Mouse (Mus musculus) adrenal gland, postnatal 0 days (tissue): ENCODE data around the gene Fam107a. TPM values are rescaled to one million over a fixed set of nuclear protein-coding genes. Genes with fewer than 3 reads are reported as not detected.

Experiments
- polyA plus RNA-seq: library from polyadenylated mRNA; unstranded; fragments of >200 nt; fragmentation: Nextera tagmentation; extraction: Ambion mirVana; gene quantifications from 2 replicates; pipeline ENCODE4 v1.2.1, GENCODE M21; 2015

Gene Fam107a
- 0.91 and 1.2 TPM in 2 replicates for polyA plus RNA-seq

DNA sequence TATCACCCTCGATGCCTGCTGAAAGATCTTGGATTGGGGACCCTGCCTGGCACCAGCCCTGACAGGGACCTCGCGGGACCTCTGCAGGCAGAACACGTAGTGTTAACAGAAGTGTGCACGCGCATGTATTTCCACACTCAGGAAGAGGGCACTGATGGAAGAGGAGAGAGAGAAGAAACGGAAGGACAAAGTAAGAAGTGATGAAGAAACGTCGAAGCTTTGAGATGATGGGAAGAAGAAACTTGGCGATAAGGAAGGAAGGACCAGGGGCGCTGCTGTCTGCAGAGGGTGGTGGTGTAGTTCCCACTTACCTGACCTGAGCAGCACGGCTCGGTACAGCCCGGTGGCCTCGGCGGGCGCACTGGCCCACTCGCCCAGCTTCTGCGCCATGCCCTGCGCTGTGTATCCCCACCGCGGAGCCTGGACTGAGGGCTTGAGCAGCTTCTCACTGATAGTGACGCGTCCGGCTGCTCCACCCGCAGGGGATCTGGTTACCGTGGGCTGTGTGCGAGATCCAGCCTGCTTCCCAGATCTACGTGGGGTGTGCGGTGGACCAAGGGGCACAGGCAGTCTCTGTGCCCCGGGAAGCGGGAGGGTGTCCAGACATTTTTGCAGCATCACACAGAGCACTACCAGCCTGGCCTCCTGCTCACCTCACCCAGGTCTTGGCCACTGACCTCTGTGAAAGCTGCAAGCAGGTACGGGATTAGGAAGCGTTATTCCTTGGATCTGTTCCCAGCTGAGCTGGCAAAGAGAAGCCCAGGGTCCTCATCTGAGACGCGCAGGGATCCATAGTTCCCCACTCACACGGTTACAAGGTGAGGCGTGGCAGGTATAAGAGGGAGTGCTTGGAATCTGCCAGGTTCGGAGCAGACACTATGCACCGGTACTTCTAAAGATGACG, at the start of gene Fam107a:
Fam107a (minus strand) TSS at position 830 of the 904 bp plus-strand sequence.

DNA sequence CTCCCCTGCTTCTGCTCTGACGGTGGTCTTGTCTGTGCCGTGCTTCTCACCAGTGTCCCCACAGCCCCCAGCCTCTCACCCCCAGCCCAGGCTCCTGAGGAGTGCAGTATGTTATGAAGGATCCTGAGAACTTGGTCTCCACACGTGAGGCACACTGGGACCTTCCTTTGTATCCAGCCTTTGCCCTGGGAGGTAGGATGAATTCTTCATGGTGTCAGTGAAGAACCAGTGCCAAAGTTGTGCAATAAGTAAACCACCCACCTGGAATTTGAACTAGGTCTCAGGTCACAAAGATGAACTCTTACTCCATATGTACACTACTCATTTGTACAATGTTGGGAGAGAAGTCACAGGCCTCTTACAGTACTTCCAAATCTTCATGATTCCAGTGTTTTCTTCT, 58.7 kb downstream of the Fam107a start, which contains the start of gene Acox2:
Acox2 (minus strand) TSS at position 188 of the 400 bp plus-strand sequence.

Other genes starting within 250 kb of the Fam107a start
- 45.8 and 50.3 TPM in 2 replicates for gene Rpp14, start 237.7 kb downstream of the Fam107a start, polyA plus RNA-seq
- 31.8 and 44.3 TPM in 2 replicates for gene Pxk, start 219.8 kb downstream of the Fam107a start, polyA plus RNA-seq
- gene Pdhb, start 145.0 kb downstream of the Fam107a start, polyA plus RNA-seq = 206 and 257 TPM in 2 replicates
- gene Kctd6, start 103.9 kb downstream of the Fam107a start, polyA plus RNA-seq = 16.5 and 20.4 TPM in 2 replicates
- gene Acox2, start 58.7 kb downstream of the Fam107a start, polyA plus RNA-seq = 1.5 and 2.3 TPM in 2 replicates
- gene Oit1, start 60.7 kb upstream of the Fam107a start, polyA plus RNA-seq = 0.18 TPM in 1 of 2 replicates, not detected in the other